Mouse (Mus musculus): ENCODE results near the gene Dap. TPM values are rescaled to one million over a fixed set of nuclear protein-coding genes. Genes with fewer than 3 reads are reported as not detected.

Gene Dap
- polyA plus RNA-seq, 1 experiment: 34.9 TPM

- Histone ChIP-seq H3K27ac (ENCODE audit: control insufficient read depth, insufficient read depth, low read length) (no peak overlapping the region), H3K36me3 (ENCODE audit: control insufficient read depth, insufficient read depth, low read length) (no peaks in the 10 kb centered on the region), H3K27me3 (ENCODE audit: control insufficient read depth, insufficient read depth, low read length) (no peaks in the 10 kb centered on the region), H3K4me3 (ENCODE audit: control insufficient read depth, insufficient read depth, low read length) (no peak overlapping the region), H3K4me1 (replicated peaks; ENCODE audit: control insufficient read depth, insufficient read depth, low read length) (no peaks in the 10 kb centered on the region)
- DNase-seq: no peak
- TF ChIP-seq CTCF (IDR thresholded peaks at IDR 0.05; ENCODE audit: borderline replicate concordance, control insufficient read depth, extremely low read depth, insufficient read depth, low read length, poor library complexity) (no peak), POLR2A (IDR thresholded peaks at IDR 0.05; ENCODE audit: control insufficient read depth, extremely low read depth, insufficient read depth, low read length, poor library complexity) (no peak)
- WGBS: 95% methylated on average over 8 of the region's 8 CpGs
These were observed 41.3 kb downstream of the Dap start for GRCm38 (mm10) chr15:31265404-31265803.

- no peaks in the 10 kb centered on the region for H3K36me3 ChIP-seq (ENCODE audit: control insufficient read depth, insufficient read depth, low read length)
- no peak overlapping the region for H3K4me3 ChIP-seq (ENCODE audit: control insufficient read depth, insufficient read depth, low read length)
- H3K27me3 ChIP-seq (ENCODE audit: control insufficient read depth, insufficient read depth, low read length): no peaks in the 10 kb centered on the region
- TF ChIP-seq POLR2A (IDR thresholded peaks at IDR 0.05; ENCODE audit: control insufficient read depth, extremely low read depth, insufficient read depth, low read length, poor library complexity) (no peak), CTCF (IDR thresholded peaks at IDR 0.05; ENCODE audit: borderline replicate concordance, control insufficient read depth, extremely low read depth, insufficient read depth, low read length, poor library complexity) (no peak)
- no peak for DNase-seq
- no peak overlapping the region for H3K27ac ChIP-seq (ENCODE audit: control insufficient read depth, insufficient read depth, low read length)
- no peaks in the 10 kb centered on the region for H3K4me1 ChIP-seq (replicated peaks; ENCODE audit: control insufficient read depth, insufficient read depth, low read length)
- WGBS: 96% methylated on average over 12 of the region's 12 CpGs
These were observed 41.7 kb downstream of the Dap start for GRCm38 (mm10) chr15:31265845-31266244.

GRCm38 (mm10) chr15:31268148-31268547 lies 44.0 kb downstream of the Dap start:
- no peak overlapping the region for H3K27ac ChIP-seq (ENCODE audit: control insufficient read depth, insufficient read depth, low read length)
- H3K36me3 ChIP-seq (ENCODE audit: control insufficient read depth, insufficient read depth, low read length): no peaks in the 10 kb centered on the region
- DNase-seq: no peak
- H3K4me1 ChIP-seq (replicated peaks; ENCODE audit: control insufficient read depth, insufficient read depth, low read length): no peaks in the 10 kb centered on the region
- WGBS: 95% methylated on average over 6 of the region's 6 CpGs
- no peaks in the 10 kb centered on the region for H3K27me3 ChIP-seq (ENCODE audit: control insufficient read depth, insufficient read depth, low read length)
- no peak overlapping the region for H3K4me3 ChIP-seq (ENCODE audit: control insufficient read depth, insufficient read depth, low read length)
- TF ChIP-seq CTCF (IDR thresholded peaks at IDR 0.05; ENCODE audit: borderline replicate concordance, control insufficient read depth, extremely low read depth, insufficient read depth, low read length, poor library complexity) (no peak), POLR2A (IDR thresholded peaks at IDR 0.05; ENCODE audit: control insufficient read depth, extremely low read depth, insufficient read depth, low read length, poor library complexity) (no peak)

GRCm38 (mm10) chr15:31269558-31269957 lies 45.4 kb downstream of the Dap start:
- Histone ChIP-seq H3K4me3 (ENCODE audit: control insufficient read depth, insufficient read depth, low read length) (no peak overlapping the region), H3K27ac (ENCODE audit: control insufficient read depth, insufficient read depth, low read length) (no peak overlapping the region), H3K27me3 (ENCODE audit: control insufficient read depth, insufficient read depth, low read length) (no peaks in the 10 kb centered on the region), H3K36me3 (ENCODE audit: control insufficient read depth, insufficient read depth, low read length) (no peaks in the 10 kb centered on the region), H3K4me1 (replicated peaks; ENCODE audit: control insufficient read depth, insufficient read depth, low read length) (no peaks in the 10 kb centered on the region)
- DNase-seq: no peak
- WGBS: 85% methylated on average over 4 of the region's 4 CpGs
- no peak for TF ChIP-seq CTCF (IDR thresholded peaks at IDR 0.05; ENCODE audit: borderline replicate concordance, control insufficient read depth, extremely low read depth, insufficient read depth, low read length, poor library complexity)
- no peak for TF ChIP-seq POLR2A (IDR thresholded peaks at IDR 0.05; ENCODE audit: control insufficient read depth, extremely low read depth, insufficient read depth, low read length, poor library complexity)

- DNase-seq: no peak
- Histone ChIP-seq H3K4me3 (ENCODE audit: control insufficient read depth, insufficient read depth, low read length) (no peak overlapping the region), H3K27me3 (ENCODE audit: control insufficient read depth, insufficient read depth, low read length) (no peaks in the 10 kb centered on the region), H3K4me1 (replicated peaks; ENCODE audit: control insufficient read depth, insufficient read depth, low read length) (no peaks in the 10 kb centered on the region), H3K27ac (ENCODE audit: control insufficient read depth, insufficient read depth, low read length) (no peak overlapping the region), H3K36me3 (ENCODE audit: control insufficient read depth, insufficient read depth, low read length) (no peaks in the 10 kb centered on the region)
- no peak for TF ChIP-seq POLR2A (IDR thresholded peaks at IDR 0.05; ENCODE audit: control insufficient read depth, extremely low read depth, insufficient read depth, low read length, poor library complexity)
- no peak for TF ChIP-seq CTCF (IDR thresholded peaks at IDR 0.05; ENCODE audit: borderline replicate concordance, control insufficient read depth, extremely low read depth, insufficient read depth, low read length, poor library complexity)
- WGBS: 96% methylated on average over 7 of the region's 7 CpGs
These were observed 48.6 kb downstream of the Dap start for GRCm38 (mm10) chr15:31272695-31273094.

- Histone ChIP-seq H3K4me3 (ENCODE audit: control insufficient read depth, insufficient read depth, low read length) (no peak overlapping the region), H3K27ac (ENCODE audit: control insufficient read depth, insufficient read depth, low read length) (no peak overlapping the region), H3K36me3 (ENCODE audit: control insufficient read depth, insufficient read depth, low read length) (no peaks in the 10 kb centered on the region), H3K27me3 (ENCODE audit: control insufficient read depth, insufficient read depth, low read length) (no peaks in the 10 kb centered on the region), H3K4me1 (replicated peaks; ENCODE audit: control insufficient read depth, insufficient read depth, low read length) (no peaks in the 10 kb centered on the region)
- DNase-seq: no peak
- no peak for TF ChIP-seq CTCF (IDR thresholded peaks at IDR 0.05; ENCODE audit: borderline replicate concordance, control insufficient read depth, extremely low read depth, insufficient read depth, low read length, poor library complexity)
- no peak for TF ChIP-seq POLR2A (IDR thresholded peaks at IDR 0.05; ENCODE audit: control insufficient read depth, extremely low read depth, insufficient read depth, low read length, poor library complexity)
- 63% methylated on average over 10 of the region's 10 CpGs for WGBS
These were observed 49.4 kb downstream of the Dap start for GRCm38 (mm10) chr15:31273509-31273908.

- H3K27me3 ChIP-seq (ENCODE audit: control insufficient read depth, insufficient read depth, low read length): no peaks in the 10 kb centered on the region
These were observed 54.0 kb downstream of the Dap start for GRCm38 (mm10) chr15:31278090-31278489.

More at GRCm38 (mm10) chr15:31278090-31278489, 54.0 kb downstream of the Dap start:
- 85% methylated on average over 4 of the region's 4 CpGs for WGBS
- no peak for DNase-seq
- H3K4me1 ChIP-seq (replicated peaks; ENCODE audit: control insufficient read depth, insufficient read depth, low read length): no peaks in the 10 kb centered on the region
- no peak for TF ChIP-seq POLR2A (IDR thresholded peaks at IDR 0.05; ENCODE audit: control insufficient read depth, extremely low read depth, insufficient read depth, low read length, poor library complexity)
- no peak for TF ChIP-seq CTCF (IDR thresholded peaks at IDR 0.05; ENCODE audit: borderline replicate concordance, control insufficient read depth, extremely low read depth, insufficient read depth, low read length, poor library complexity)
- H3K27ac ChIP-seq (ENCODE audit: control insufficient read depth, insufficient read depth, low read length): no peak overlapping the region
- H3K36me3 ChIP-seq (ENCODE audit: control insufficient read depth, insufficient read depth, low read length): no peaks in the 10 kb centered on the region
- no peak overlapping the region for H3K4me3 ChIP-seq (ENCODE audit: control insufficient read depth, insufficient read depth, low read length)
